Mouse (Mus musculus): ENCODE data around the gene Stat6. TPM values are rescaled to one million over a fixed set of nuclear protein-coding genes. Genes with fewer than 3 reads are reported as not detected.

The Stat6 gene
- polyA plus RNA-seq, 1 experiment from 2014 or later = 35.3 TPM

DNA sequence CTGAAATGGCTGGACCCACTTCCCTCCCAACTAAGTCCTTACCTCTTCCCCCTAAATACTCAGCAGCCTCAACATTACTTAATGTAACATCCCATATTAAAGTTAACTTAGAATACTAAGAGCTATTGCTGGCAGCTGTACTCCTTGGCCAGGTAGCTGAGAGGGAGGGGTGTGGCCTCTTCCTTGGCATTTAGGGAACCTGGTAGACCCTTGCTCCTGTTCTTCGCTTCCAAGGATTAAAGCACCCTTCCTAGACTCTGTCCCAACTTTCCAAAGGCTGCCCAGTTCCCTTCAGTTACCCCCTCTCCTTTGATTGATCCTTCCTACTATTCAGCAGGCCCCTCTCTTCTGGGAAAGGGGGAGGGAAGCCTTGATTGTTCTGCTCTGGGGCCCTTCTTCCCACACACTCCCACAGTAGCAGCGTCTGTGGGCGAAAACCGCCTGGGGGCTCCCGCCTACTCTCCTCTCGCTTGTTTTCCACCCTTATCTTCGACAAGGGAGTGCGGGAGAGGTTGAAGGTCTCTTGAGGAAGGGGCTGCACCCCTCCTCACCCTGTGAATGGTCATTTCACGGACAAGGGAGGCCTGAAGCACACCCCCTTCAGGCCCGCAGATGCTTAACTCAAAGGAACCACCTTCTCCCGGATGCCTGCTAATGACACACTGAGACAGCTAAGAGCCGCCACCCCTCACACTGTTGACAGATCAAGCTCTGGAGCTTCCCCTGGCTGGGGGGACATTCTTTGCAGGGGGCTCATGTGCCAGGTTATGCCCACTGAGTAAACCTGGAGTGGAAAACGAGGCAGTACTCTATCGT lies 22.8 kb downstream of the Stat6 start:
- Histone ChIP-seq H3K9me3 (replicated peaks) (no peaks in the 10 kb centered on the region), H3K27me3 (no peaks in the 10 kb centered on the region), H3K4me2 (replicated peaks) (peak overlapping the region; percentile 80), H3K27ac (replicated peaks) (peak overlapping the region; percentile 99), H3K4me1 (peaks cover 81% of the 10 kb centered on the region), H3K4me3 (replicated peaks) (peak overlapping the region; percentile 81), H3K9ac (peak overlapping the region; percentile 87), H3K36me3 (peaks cover 37% of the 10 kb centered on the region)
- no peak for ATAC-seq (ENCODE audit: insufficient number of reproducible peaks, low FRiP score, low TSS enrichment, low read depth)
- 4% methylated on average over 14 of the region's 14 CpGs for WGBS

- Histone ChIP-seq H3K4me3 (replicated peaks) (peak within 1 kb of the TSS; percentile 81), H3K27me3 (no peaks in the 10 kb centered on the region), H3K9ac (peak within 1 kb of the TSS; percentile 87), H3K9me3 (replicated peaks) (no peaks in the 10 kb centered on the region), H3K27ac (replicated peaks) (peak within 1 kb of the TSS; percentile 99), H3K4me1 (peaks cover 70% of the 10 kb centered on the region), H3K36me3 (peaks cover 25% of the 10 kb centered on the region), H3K4me2 (replicated peaks) (peak within 1 kb of the TSS; percentile 80)
- WGBS = 2% methylated on average over 65 of the region's 73 CpGs
- peak; percentile 80 for ATAC-seq (ENCODE audit: insufficient number of reproducible peaks, low FRiP score, low TSS enrichment, low read depth)
Measured at GRCm38 (mm10) chr10:127666501-127667268, 23.9 kb downstream of the Stat6 start, which contains the start of gene Nemp1. Gene Nemp1 (plus strand): TSS chr10:127666901.

DNA sequence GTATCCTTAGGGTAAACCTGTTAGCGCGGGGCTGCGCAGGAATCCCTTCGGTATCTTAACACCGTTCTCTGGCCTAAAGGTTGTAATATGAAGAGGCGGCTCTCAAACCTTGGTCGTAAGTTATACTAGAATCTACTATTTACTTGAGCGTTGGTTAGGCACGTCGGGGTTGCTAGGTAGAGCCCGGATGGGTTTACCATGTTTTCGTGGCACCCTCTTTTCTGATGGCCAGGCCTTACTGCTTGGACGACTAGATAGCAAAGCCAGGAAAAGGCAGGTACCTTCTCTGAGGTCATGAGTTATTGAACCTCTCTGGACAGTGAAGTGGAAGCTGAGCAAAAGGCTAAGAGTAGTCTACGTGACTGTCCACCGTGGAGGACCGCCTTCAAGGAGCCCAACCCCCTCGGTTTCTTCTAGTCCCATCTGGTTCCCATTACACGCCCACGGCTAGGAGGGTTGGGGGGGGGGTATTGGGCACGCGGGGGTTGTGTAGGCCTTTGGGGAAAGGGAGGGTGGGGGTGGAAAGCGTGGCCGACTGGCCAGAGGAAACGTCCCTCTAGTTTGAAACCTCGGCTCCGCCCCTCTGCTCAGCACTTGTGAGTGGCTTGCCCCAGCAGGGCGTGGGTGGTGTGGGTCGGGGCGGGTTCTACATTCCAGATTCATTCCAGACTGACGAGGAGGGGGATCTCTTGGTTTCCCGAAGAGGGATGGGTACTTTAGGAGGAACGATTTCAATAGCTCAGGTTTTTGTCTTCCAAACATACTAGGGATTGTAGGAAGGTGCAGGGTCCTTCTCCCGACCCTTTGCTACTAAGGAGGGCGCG lies 24.7 kb downstream of the Stat6 start:
- Histone ChIP-seq H3K27ac (replicated peaks) (peak overlapping the region; percentile 99), H3K4me3 (replicated peaks) (peak overlapping the region; percentile 81), H3K4me1 (peaks cover 62% of the 10 kb centered on the region), H3K9ac (peak overlapping the region; percentile 87), H3K36me3 (peaks cover 21% of the 10 kb centered on the region), H3K27me3 (no peaks in the 10 kb centered on the region), H3K9me3 (replicated peaks) (no peaks in the 10 kb centered on the region), H3K4me2 (replicated peaks) (peak overlapping the region; percentile 80)
- WGBS = under 1% methylated on average over 35 of the region's 35 CpGs
- ATAC-seq (ENCODE audit: insufficient number of reproducible peaks, low FRiP score, low TSS enrichment, low read depth) = peak; percentile 84

- peak within 1 kb of the TSS; percentile 80 for H3K4me2 ChIP-seq (replicated peaks)
- H3K9ac ChIP-seq = peak within 1 kb of the TSS; percentile 87
- H3K4me3 ChIP-seq (replicated peaks) = peak within 1 kb of the TSS; percentile 81
- no peaks in the 10 kb centered on the region for H3K27me3 ChIP-seq
- H3K27ac ChIP-seq (replicated peaks) = peak within 1 kb of the TSS; percentile 99
- peaks cover 53% of the 10 kb centered on the region for H3K4me1 ChIP-seq
- no peaks in the 10 kb centered on the region for H3K9me3 ChIP-seq (replicated peaks)
- WGBS = under 1% methylated on average over 38 of the region's 40 CpGs
- ATAC-seq (ENCODE audit: insufficient number of reproducible peaks, low FRiP score, low TSS enrichment, low read depth) = peak; percentile 59
- H3K36me3 ChIP-seq = peaks cover 12% of the 10 kb centered on the region
Measured at GRCm38 (mm10) chr10:127668093-127669050, 25.6 kb downstream of the Stat6 start, which contains the start of gene Nab2. Gene Nab2 (minus strand): TSS chr10:127668568.

DNA sequence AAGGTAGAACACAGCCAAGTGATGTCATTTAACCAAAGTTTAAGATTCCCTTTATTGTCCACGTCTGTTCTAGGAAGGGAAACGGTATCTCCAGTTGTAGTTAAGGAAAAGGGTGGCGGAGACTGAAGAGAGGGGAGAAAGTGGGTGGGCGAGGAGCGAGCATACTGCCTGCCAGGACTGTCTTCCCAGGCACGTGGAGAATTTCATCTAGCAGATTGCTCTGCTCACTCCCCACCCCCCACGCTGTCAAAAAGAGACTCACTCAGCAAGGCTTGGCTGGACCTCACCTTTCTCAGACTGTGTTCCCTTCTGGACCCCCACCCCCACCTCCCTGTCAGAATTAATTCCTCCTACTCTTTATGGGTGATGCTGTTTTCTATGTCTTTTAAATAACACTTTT lies 26.4 kb downstream of the Stat6 start:
- WGBS = 7% methylated on average over 7 of the region's 7 CpGs

DNA sequence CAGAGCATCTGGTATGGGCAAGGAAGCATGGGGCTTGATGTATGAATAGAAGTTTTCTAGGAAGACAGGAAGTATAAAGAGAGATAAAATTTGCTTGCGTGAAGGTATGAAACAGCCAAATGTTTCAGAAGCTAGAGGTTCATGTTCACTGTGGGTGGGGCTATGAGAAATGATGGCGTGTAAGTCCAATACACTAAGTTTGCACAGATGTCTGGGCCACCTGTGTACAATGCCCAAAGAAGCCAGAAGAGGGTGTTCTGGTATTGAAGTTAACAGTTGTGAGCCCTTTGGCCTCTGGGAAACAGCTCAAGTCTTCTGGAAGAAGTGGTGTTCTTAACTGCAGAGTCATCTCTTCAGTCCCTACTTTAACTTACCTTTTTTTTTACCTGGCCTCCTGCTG lies 27.4 kb downstream of the Stat6 start:
- peaks cover 39% of the 10 kb centered on the region for H3K4me1 ChIP-seq
- H3K4me2 ChIP-seq (replicated peaks) = no peak overlapping the region
- H3K4me3 ChIP-seq (replicated peaks) = no peak overlapping the region
- WGBS = 80% methylated on average over 2 of the region's 2 CpGs
- H3K9ac ChIP-seq = no peak overlapping the region
- no peaks in the 10 kb centered on the region for H3K36me3 ChIP-seq
- H3K27me3 ChIP-seq = no peaks in the 10 kb centered on the region
- no peak for ATAC-seq (ENCODE audit: insufficient number of reproducible peaks, low FRiP score, low TSS enrichment, low read depth)
- H3K27ac ChIP-seq (replicated peaks) = no peak overlapping the region
- no peaks in the 10 kb centered on the region for H3K9me3 ChIP-seq (replicated peaks)

More for the DNA sequence above, 26.4 kb downstream of the Stat6 start:
- Histone ChIP-seq H3K4me3 (replicated peaks) (peak overlapping the region; percentile 81), H3K27ac (replicated peaks) (peak overlapping the region; percentile 99), H3K36me3 (peaks cover 4% of the 10 kb centered on the region), H3K4me2 (replicated peaks) (peak overlapping the region; percentile 80), H3K4me1 (peaks cover 45% of the 10 kb centered on the region), H3K9me3 (replicated peaks) (no peaks in the 10 kb centered on the region), H3K9ac (no peak overlapping the region), H3K27me3 (no peaks in the 10 kb centered on the region)
- no peak for ATAC-seq (ENCODE audit: insufficient number of reproducible peaks, low FRiP score, low TSS enrichment, low read depth)

DNA sequence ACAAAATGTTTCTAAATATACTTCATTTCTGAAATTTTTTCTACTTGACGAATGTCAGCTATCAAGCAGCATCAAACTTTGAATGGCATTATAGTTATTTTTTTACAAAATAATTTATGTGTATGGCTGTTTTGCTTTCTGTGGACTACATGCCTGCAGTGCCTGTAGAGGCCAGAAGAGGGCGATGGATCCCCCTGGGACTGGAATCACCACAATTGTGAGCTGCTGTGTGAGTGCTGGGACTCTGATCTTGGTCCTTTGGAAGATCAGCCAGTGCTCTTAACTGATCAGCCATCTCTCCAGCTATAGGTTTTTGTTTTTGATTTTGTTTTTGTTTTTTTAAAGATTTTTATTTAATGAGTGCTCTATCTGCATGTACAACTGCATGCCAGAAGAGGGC lies 28.5 kb downstream of the Stat6 start:
- H3K4me2 ChIP-seq (replicated peaks) = no peak overlapping the region
- WGBS = 41% methylated on average over 2 of the region's 2 CpGs
- no peak overlapping the region for H3K27ac ChIP-seq (replicated peaks)
- H3K4me1 ChIP-seq = peaks cover 33% of the 10 kb centered on the region
- no peak overlapping the region for H3K4me3 ChIP-seq (replicated peaks)
- H3K9ac ChIP-seq = no peak overlapping the region
- no peaks in the 10 kb centered on the region for H3K36me3 ChIP-seq
- no peaks in the 10 kb centered on the region for H3K27me3 ChIP-seq
- no peaks in the 10 kb centered on the region for H3K9me3 ChIP-seq (replicated peaks)
- ATAC-seq (ENCODE audit: insufficient number of reproducible peaks, low FRiP score, low TSS enrichment, low read depth) = no peak

- peaks cover 24% of the 10 kb centered on the region for H3K4me1 ChIP-seq
- WGBS = 85% methylated on average over 6 of the region's 6 CpGs
- no peak overlapping the region for H3K9ac ChIP-seq
- no peaks in the 10 kb centered on the region for H3K27me3 ChIP-seq
- H3K9me3 ChIP-seq (replicated peaks) = no peaks in the 10 kb centered on the region
- no peak overlapping the region for H3K4me2 ChIP-seq (replicated peaks)
- no peak for ATAC-seq (ENCODE audit: insufficient number of reproducible peaks, low FRiP score, low TSS enrichment, low read depth)
- no peak overlapping the region for H3K27ac ChIP-seq (replicated peaks)
- H3K36me3 ChIP-seq = no peaks in the 10 kb centered on the region
- no peak overlapping the region for H3K4me3 ChIP-seq (replicated peaks)
Measured at GRCm38 (mm10) chr10:127674046-127674655, 31.4 kb downstream of the Stat6 start.

- no peak overlapping the region for H3K4me3 ChIP-seq (replicated peaks)
- no peak for ATAC-seq (ENCODE audit: insufficient number of reproducible peaks, low FRiP score, low TSS enrichment, low read depth)
- H3K4me2 ChIP-seq (replicated peaks) = no peak overlapping the region
- no peaks in the 10 kb centered on the region for H3K9me3 ChIP-seq (replicated peaks)
- peak overlapping the region; percentile 53 for H3K27ac ChIP-seq (replicated peaks)
- H3K9ac ChIP-seq = no peak overlapping the region
- WGBS = 86% methylated on average over 8 of the region's 8 CpGs
- H3K4me1 ChIP-seq = peaks cover 16% of the 10 kb centered on the region
- no peaks in the 10 kb centered on the region for H3K27me3 ChIP-seq
- H3K36me3 ChIP-seq = no peaks in the 10 kb centered on the region
Measured at GRCm38 (mm10) chr10:127674794-127675522, 32.2 kb downstream of the Stat6 start.

Data from embryonic facial prominence, embryonic 15.5 days (tissue).